Mouse (Mus musculus): Measurements from ENCODE around the gene Cdc5l. TPM values are rescaled to one million over a fixed set of nuclear protein-coding genes. Genes with fewer than 3 reads are reported as not detected.

Cdc5l gene
- polyA plus RNA-seq, 1 experiment from 2014 or later, result 49.5 TPM

GRCm38 (mm10) chr17:45452271-45452670 is 18.7 kb upstream of the Cdc5l start:
- ATAC-seq (replicated peaks; ENCODE audit: extremely low read depth, insufficient read depth, low FRiP score), result no peak
- no peak overlapping the region for H3K4me3 ChIP-seq (ENCODE audit: low read length)
- 89% methylated on average over 1 of the region's 1 CpGs for WGBS
- no peaks in the 10 kb centered on the region for H3K9me3 ChIP-seq (replicated peaks; ENCODE audit: control insufficient read depth, low read length)
- H3K36me3 ChIP-seq (ENCODE audit: control insufficient read depth, insufficient read depth), result 0 out of 2 replicates have a peak, but pooled peaks cover 3% of the 10 kb centered on the region
- H3K4me2 ChIP-seq (ENCODE audit: low read depth, low read length), result no peak overlapping the region
- H3K9ac ChIP-seq (ENCODE audit: low read length), result no peak overlapping the region
- no peak overlapping the region for H3K27ac ChIP-seq (ENCODE audit: low read length)
- H3K27me3 ChIP-seq (ENCODE audit: control insufficient read depth, insufficient read depth, low read length), result no peaks in the 10 kb centered on the region
- H3K4me1 ChIP-seq (ENCODE audit: control insufficient read depth, insufficient read depth, low read length), result no peaks in the 10 kb centered on the region

GRCm38 (mm10) chr17:45450153-45450552 is 16.6 kb upstream of the Cdc5l start:
- no peaks in the 10 kb centered on the region for H3K4me1 ChIP-seq (ENCODE audit: control insufficient read depth, insufficient read depth, low read length)
- no peaks in the 10 kb centered on the region for H3K9me3 ChIP-seq (replicated peaks; ENCODE audit: control insufficient read depth, low read length)
- H3K27ac ChIP-seq (ENCODE audit: low read length), result no peak overlapping the region
- H3K4me3 ChIP-seq (ENCODE audit: low read length), result no peak overlapping the region
- H3K4me2 ChIP-seq (ENCODE audit: low read depth, low read length), result no peak overlapping the region
- 84% methylated on average over 6 of the region's 6 CpGs for WGBS
- no peak overlapping the region for H3K9ac ChIP-seq (ENCODE audit: low read length)
- 0 out of 2 replicates have a peak, but pooled peaks cover 3% of the 10 kb centered on the region for H3K36me3 ChIP-seq (ENCODE audit: control insufficient read depth, insufficient read depth)
- no peaks in the 10 kb centered on the region for H3K27me3 ChIP-seq (ENCODE audit: control insufficient read depth, insufficient read depth, low read length)
- ATAC-seq (replicated peaks; ENCODE audit: extremely low read depth, insufficient read depth, low FRiP score), result no peak

- H3K4me2 ChIP-seq (ENCODE audit: low read depth, low read length), result no peak overlapping the region
- H3K27me3 ChIP-seq (ENCODE audit: control insufficient read depth, insufficient read depth, low read length), result no peaks in the 10 kb centered on the region
- H3K4me3 ChIP-seq (ENCODE audit: low read length), result no peak overlapping the region
- no peaks in the 10 kb centered on the region for H3K9me3 ChIP-seq (replicated peaks; ENCODE audit: control insufficient read depth, low read length)
- WGBS, result 86% methylated on average over 8 of the region's 8 CpGs
- H3K9ac ChIP-seq (ENCODE audit: low read length), result no peak overlapping the region
- H3K4me1 ChIP-seq (ENCODE audit: control insufficient read depth, insufficient read depth, low read length), result no peaks in the 10 kb centered on the region
- no peak for ATAC-seq (replicated peaks; ENCODE audit: extremely low read depth, insufficient read depth, low FRiP score)
- 0 out of 2 replicates have a peak, but pooled peaks cover 3% of the 10 kb centered on the region for H3K36me3 ChIP-seq (ENCODE audit: control insufficient read depth, insufficient read depth)
- H3K27ac ChIP-seq (ENCODE audit: low read length), result no peak overlapping the region
Observed at GRCm38 (mm10) chr17:45449586-45449985, 16.0 kb upstream of the Cdc5l start.

- WGBS, result 53% methylated on average over 2 of the region's 2 CpGs
- Histone ChIP-seq H3K9me3 (replicated peaks; ENCODE audit: control insufficient read depth, low read length) (no peaks in the 10 kb centered on the region), H3K4me1 (ENCODE audit: control insufficient read depth, insufficient read depth, low read length) (no peaks in the 10 kb centered on the region; the same call in 1 of the 2 replicates), H3K27ac (ENCODE audit: low read length) (peak overlapping the region; percentile 51), H3K27me3 (ENCODE audit: control insufficient read depth, insufficient read depth, low read length) (no peaks in the 10 kb centered on the region), H3K36me3 (ENCODE audit: control insufficient read depth, insufficient read depth) (0 out of 2 replicates have a peak, but pooled peaks cover 3% of the 10 kb centered on the region), H3K4me2 (ENCODE audit: low read depth, low read length) (no peak overlapping the region), H3K9ac (ENCODE audit: low read length) (no peak overlapping the region), H3K4me3 (ENCODE audit: low read length) (no peak overlapping the region)
- no peak for ATAC-seq (replicated peaks; ENCODE audit: extremely low read depth, insufficient read depth, low FRiP score)
Observed at GRCm38 (mm10) chr17:45447063-45447462, 13.5 kb upstream of the Cdc5l start.

- Histone ChIP-seq H3K4me3 (ENCODE audit: low read length) (no peak overlapping the region), H3K4me2 (ENCODE audit: low read depth, low read length) (no peak overlapping the region), H3K4me1 (ENCODE audit: control insufficient read depth, insufficient read depth, low read length) (no peaks in the 10 kb centered on the region; the same call in 1 of the 2 replicates), H3K36me3 (ENCODE audit: control insufficient read depth, insufficient read depth) (0 out of 2 replicates have a peak, but pooled peaks cover 3% of the 10 kb centered on the region), H3K27ac (ENCODE audit: low read length) (no peak overlapping the region), H3K9me3 (replicated peaks; ENCODE audit: control insufficient read depth, low read length) (no peaks in the 10 kb centered on the region), H3K9ac (ENCODE audit: low read length) (no peak overlapping the region), H3K27me3 (ENCODE audit: control insufficient read depth, insufficient read depth, low read length) (no peaks in the 10 kb centered on the region)
- ATAC-seq (replicated peaks; ENCODE audit: extremely low read depth, insufficient read depth, low FRiP score), result no peak
- 79% methylated on average over 4 of the region's 4 CpGs for WGBS
Observed at GRCm38 (mm10) chr17:45445923-45446322, 12.4 kb upstream of the Cdc5l start.

GRCm38 (mm10) chr17:45434262-45434590 is 689 bp upstream of the Cdc5l start:
- Histone ChIP-seq H3K9ac (ENCODE audit: low read length) (peak overlapping the region; percentile 90), H3K9me3 (replicated peaks; ENCODE audit: control insufficient read depth, low read length) (no peaks in the 10 kb centered on the region), H3K36me3 (ENCODE audit: control insufficient read depth, insufficient read depth) (no peaks in the 10 kb centered on the region), H3K4me2 (ENCODE audit: low read depth, low read length) (peak overlapping the region; percentile 89), H3K27me3 (ENCODE audit: control insufficient read depth, insufficient read depth, low read length) (no peaks in the 10 kb centered on the region), H3K4me1 (ENCODE audit: control insufficient read depth, insufficient read depth, low read length) (peaks cover 20% of the 10 kb centered on the region), H3K27ac (ENCODE audit: low read length) (peak overlapping the region; percentile 96), H3K4me3 (ENCODE audit: low read length) (peak overlapping the region; percentile 79)
- WGBS, result 4% methylated on average over 12 of the region's 12 CpGs
- no peak for ATAC-seq (replicated peaks; ENCODE audit: extremely low read depth, insufficient read depth, low FRiP score)

- Histone ChIP-seq H3K27ac (ENCODE audit: low read length) (peak overlapping the region; percentile 96), H3K9ac (ENCODE audit: low read length) (peak overlapping the region; percentile 90), H3K36me3 (ENCODE audit: control insufficient read depth, insufficient read depth) (no peaks in the 10 kb centered on the region), H3K4me3 (ENCODE audit: low read length) (peak overlapping the region; percentile 79), H3K4me1 (ENCODE audit: control insufficient read depth, insufficient read depth, low read length) (peaks cover 20% of the 10 kb centered on the region), H3K9me3 (replicated peaks; ENCODE audit: control insufficient read depth, low read length) (no peaks in the 10 kb centered on the region), H3K4me2 (ENCODE audit: low read depth, low read length) (peak overlapping the region; percentile 81), H3K27me3 (ENCODE audit: control insufficient read depth, insufficient read depth, low read length) (no peaks in the 10 kb centered on the region)
- under 1% methylated on average over 62 of the region's 62 CpGs for WGBS
- peak; percentile 66 for ATAC-seq (replicated peaks; ENCODE audit: extremely low read depth, insufficient read depth, low FRiP score)
Observed at GRCm38 (mm10) chr17:45432706-45433398, 685 bp downstream of the Cdc5l start.

- Histone ChIP-seq H3K27ac (ENCODE audit: low read length) (no peak overlapping the region), H3K4me3 (ENCODE audit: low read length) (peak overlapping the region; percentile 79), H3K36me3 (ENCODE audit: control insufficient read depth, insufficient read depth) (no peaks in the 10 kb centered on the region), H3K27me3 (ENCODE audit: control insufficient read depth, insufficient read depth, low read length) (no peaks in the 10 kb centered on the region), H3K9me3 (replicated peaks; ENCODE audit: control insufficient read depth, low read length) (no peaks in the 10 kb centered on the region), H3K4me1 (ENCODE audit: control insufficient read depth, insufficient read depth, low read length) (peaks cover 20% of the 10 kb centered on the region), H3K4me2 (ENCODE audit: low read depth, low read length) (peak overlapping the region; percentile 81), H3K9ac (ENCODE audit: low read length) (peak overlapping the region; percentile 90)
- WGBS, result 72% methylated on average over 3 of the region's 3 CpGs
- ATAC-seq (replicated peaks; ENCODE audit: extremely low read depth, insufficient read depth, low FRiP score), result no peak
Observed at GRCm38 (mm10) chr17:45432007-45432406, 1.5 kb downstream of the Cdc5l start.

GRCm38 (mm10) chr17:45417387-45417786 is 16.1 kb downstream of the Cdc5l start:
- no peaks in the 10 kb centered on the region for H3K4me1 ChIP-seq (ENCODE audit: control insufficient read depth, insufficient read depth, low read length)
- H3K9ac ChIP-seq (ENCODE audit: low read length), result no peak overlapping the region
- H3K27me3 ChIP-seq (ENCODE audit: control insufficient read depth, insufficient read depth, low read length), result no peaks in the 10 kb centered on the region
- no peak overlapping the region for H3K27ac ChIP-seq (ENCODE audit: low read length)
- H3K9me3 ChIP-seq (replicated peaks; ENCODE audit: control insufficient read depth, low read length), result no peaks in the 10 kb centered on the region
- ATAC-seq (replicated peaks; ENCODE audit: extremely low read depth, insufficient read depth, low FRiP score), result no peak
- H3K36me3 ChIP-seq (ENCODE audit: control insufficient read depth, insufficient read depth), result peaks cover 55% of the 10 kb centered on the region
- no peak overlapping the region for H3K4me3 ChIP-seq (ENCODE audit: low read length)
- H3K4me2 ChIP-seq (ENCODE audit: low read depth, low read length), result no peak overlapping the region
- 66% methylated on average over 2 of the region's 2 CpGs for WGBS

Measured in heart, embryonic 16.5 days (tissue).